Mouse (Mus musculus) G1E-ER4 (cell line): ENCODE results near the gene B4galt3. TPM values are rescaled to one million over a fixed set of nuclear protein-coding genes. Genes with fewer than 3 reads are reported as not detected.

ENCODE experiments used
- GATA1 ChIP-seq: IDR thresholded peaks from one replicate; pipeline ENCODE4 v1.8.0; 2012; ENCODE audit warnings: low read length, inconsistent platforms
- polyA plus RNA-seq: library from polyadenylated mRNA; stranded (reverse); fragments of >175 nt; gene quantifications from 2 replicates; pipeline ENCODE4 v1.2.3, GENCODE M21; 2012

B4galt3 gene
- polyA plus RNA-seq, 1 experiment: 32.7 TPM

DNA sequence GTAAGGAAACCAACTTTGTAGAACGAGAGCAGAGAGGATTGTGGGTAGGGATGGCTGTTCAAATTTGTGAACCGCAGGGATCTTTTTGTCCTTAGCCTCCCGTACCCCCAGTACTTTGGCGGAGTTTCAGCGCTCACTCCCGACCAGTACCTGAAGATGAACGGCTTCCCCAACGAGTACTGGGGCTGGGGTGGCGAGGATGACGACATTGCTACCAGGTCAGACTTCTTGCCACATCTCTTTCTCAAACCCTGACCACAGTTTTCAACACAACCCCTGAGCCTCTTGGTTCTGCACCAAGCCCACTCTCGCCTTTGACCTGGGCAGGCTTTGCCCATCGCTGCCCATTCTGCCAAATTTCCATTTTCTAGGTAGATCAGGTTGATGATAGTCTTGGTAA lies 4.0 kb downstream of the B4galt3 start:
- no peak for TF ChIP-seq GATA1

GRCm38 (mm10) chr1:171275144-171275734 lies 5.1 kb downstream of the B4galt3 start:
- no peak for TF ChIP-seq GATA1

DNA sequence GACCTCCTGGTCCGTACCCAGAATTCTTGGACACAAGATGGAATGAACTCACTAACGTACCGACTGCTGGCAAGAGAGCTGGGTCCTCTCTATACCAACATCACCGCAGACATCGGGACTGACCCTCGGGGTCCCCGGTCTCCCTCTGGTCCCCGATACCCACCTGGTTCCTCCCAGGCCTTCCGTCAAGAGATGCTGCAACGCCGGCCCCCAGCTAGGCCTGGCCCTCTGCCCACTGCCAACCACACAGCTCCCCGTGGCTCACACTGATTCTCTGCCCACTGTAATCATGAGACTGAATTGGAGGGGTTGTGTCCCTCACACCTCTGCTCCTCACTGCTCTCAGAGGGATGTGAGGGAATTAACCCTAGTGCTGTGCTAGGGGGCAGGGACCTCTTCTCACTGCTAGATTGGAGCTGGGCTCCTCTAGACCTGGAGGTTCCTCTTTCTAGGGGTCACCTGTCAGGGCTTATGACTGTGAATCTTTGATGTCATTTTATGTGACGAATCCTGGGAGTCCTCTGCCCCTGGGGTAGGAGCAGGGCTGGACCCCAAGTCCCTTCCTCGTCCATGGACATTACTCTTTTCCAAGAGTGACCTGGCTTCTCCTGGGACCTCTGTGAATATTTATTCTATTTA lies 6.1 kb downstream of the B4galt3 start:
- TF ChIP-seq GATA1: no peak

DNA sequence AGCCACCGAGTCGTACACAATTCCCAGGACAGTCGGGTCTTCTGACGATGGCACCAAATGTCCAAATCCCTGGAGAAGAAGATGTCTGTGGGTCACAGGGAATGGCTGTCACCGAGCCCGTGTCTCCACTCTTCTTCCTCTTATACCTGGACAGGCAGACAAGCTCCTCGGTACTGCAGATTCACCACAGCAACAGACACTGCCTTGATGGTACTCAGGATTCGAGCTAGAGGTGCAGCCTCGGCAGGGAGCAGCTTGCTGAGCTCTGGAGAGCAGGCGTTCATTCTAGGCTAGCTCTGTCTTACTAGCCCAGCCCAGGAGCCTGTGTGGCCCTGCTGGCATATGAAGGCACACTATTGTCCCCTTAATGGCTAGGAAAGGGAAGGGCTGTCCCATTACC lies 7.6 kb downstream of the B4galt3 start:
- no peak for TF ChIP-seq GATA1

GRCm38 (mm10) chr1:171278436-171278835 lies 8.3 kb downstream of the B4galt3 start:
- TF ChIP-seq GATA1: no peak

DNA sequence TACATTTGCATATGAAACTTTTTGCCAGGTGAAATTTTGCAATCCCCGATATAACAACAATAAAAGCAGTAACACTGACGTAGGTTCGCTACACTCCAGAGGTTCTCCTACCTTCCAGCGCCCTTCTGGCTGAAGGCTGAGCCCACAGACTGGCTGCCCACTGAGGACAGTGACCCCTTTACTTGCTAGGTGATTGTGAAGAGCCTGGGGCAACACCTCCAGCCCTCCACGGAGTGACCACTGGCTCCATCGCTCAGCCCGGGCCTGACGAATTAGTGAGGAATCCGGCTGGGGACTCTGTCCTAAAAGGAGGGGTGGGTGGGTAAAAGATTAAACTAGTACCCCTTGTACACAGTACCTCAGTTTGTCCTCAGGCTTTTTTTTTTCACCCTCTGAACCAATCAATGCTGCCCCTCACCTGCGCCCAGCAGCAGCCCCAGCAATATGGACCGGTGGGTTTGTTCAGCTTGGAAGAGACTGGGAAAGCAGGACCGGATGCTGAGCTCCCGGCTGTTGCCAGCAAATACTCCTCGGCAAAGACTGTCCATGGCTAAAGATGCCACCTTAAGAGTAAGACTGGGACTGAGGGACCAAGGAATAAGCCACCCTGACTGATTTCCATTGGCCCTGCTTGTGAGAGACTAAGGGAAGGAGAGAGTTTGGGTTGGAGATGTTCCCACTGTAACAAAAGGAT lies 9.0 kb downstream of the B4galt3 start:
- TF ChIP-seq GATA1: no peak

GRCm38 (mm10) chr1:171279721-171280120 lies 9.6 kb downstream of the B4galt3 start:
- TF ChIP-seq GATA1: no peak

DNA sequence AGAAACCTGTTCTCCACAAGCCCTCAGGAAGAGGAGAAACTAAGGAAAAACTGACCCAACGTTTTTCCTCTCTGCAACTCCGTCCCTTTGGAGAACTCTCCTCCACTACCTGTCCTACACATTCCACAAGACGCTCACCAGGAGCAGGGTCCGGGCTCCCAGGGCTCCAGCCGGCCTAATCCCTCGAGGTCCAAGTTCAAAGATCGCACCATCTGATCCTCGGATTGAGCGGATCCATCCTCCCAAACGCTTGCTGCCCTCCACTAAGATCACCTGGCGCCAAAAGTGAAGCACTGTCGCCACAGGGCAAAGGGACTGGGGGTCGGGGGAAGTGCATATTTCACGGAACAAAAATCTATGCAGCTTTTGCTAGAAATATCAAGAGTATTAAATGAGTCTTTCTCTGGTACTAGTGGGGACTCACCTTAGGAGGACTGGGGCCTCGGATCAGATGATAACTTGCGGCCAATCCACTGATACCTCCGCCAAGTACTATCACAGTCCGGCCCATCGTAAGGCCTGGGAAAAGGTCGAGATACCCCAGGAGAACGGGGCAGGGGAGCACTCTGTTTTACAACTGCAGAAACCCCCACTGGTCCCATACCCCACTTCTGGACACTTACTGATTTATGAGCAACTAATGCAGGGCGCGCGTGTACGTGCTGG lies 10.3 kb downstream of the B4galt3 start:
- TF ChIP-seq GATA1: no peak

DNA sequence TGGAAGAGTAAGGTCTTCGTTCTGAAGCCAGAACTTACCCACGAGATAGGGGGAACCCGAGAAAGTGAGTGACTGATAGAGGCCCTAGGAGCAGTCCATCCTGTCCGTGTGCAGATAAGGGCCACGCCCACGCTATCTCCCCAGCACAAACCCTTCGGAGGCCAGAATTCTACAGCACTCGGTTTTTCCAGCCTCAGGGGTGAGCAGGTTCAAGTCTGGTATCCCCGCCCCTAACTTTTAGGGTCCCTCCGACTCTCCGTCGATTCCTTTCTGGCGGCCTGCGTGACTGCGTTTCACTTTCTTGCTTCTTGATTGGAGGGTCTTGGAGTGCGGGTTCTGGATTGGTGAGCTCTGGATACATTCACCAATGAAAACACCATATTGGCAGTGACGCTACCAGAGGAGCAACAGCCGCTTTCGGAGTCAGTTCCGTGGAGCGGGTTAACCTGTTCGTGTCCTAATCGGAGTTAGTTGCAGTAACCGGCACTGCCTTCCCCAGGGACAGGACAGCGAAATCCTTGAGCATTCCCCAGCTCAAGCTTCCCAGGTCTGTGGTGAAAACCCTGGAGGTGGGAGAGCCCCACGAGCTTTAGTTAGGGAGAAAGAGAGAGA lies 10.9 kb downstream of the B4galt3 start, which contains the start of gene Ppox:
Ppox (minus strand) TSS at position 271 of the 612 bp plus-strand sequence.
- TF ChIP-seq GATA1: peak; percentile 88

DNA sequence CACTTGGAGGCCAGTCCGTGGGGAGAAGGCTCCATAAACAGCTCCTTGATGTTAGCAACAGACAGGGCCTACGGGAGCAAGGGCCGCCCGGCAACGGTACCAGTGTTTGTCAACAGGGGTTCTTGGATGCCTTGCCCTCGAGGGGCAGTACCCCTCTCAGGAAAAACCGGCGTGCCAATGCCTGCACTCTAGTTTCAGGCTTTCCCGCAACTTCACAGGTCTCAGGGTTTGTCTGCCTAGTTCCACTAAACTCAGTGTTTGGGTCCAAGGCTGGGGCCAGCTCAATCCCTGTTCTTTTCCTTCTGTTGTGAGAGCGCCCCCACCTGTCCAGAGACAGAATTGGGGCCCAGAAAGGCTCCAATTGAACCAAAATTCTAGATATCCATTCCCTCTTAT lies 11.4 kb downstream of the B4galt3 start:
- TF ChIP-seq GATA1: no peak

GRCm38 (mm10) chr1:171282086-171282805 lies 12.1 kb downstream of the B4galt3 start:
- no peak for TF ChIP-seq GATA1

- no peak for TF ChIP-seq GATA1
Measured at GRCm38 (mm10) chr1:171283188-171284160, 13.3 kb downstream of the B4galt3 start.

GRCm38 (mm10) chr1:171284491-171284890 lies 14.4 kb downstream of the B4galt3 start:
- TF ChIP-seq GATA1: no peak
